Mouse (Mus musculus): ENCODE measurements around the gene Dap3.

DNA sequence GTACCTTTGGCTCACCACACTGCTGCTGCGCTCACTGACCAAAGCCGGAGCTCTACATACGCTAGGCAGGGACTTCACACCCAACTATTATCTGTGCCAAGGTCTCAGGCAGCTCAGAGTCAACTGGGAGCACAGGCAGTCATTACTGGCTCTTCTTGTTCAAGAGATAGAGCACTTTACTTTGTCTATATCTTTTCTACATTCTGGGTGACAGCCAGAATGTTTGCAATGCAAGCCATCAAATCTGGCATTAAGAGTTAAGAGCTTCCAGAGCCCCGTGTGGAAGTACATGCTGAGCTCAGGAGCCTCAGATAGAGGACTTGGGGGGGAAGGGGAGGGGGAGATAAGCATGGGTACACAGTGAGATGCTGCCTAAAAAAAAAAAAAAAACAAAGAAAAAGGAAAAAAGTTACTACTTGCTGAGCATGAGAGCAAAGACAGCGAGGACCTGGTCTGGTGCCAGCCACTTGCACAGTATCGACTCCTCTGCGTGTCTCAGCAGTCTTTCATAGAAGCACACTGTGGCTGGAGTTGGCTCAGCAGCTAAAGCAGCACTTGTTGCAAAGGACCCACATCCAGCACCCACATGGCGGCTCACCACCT is 26.9 kb downstream of the Dap3 start:
- no peak for TF ChIP-seq CTCF (IDR thresholded peaks at IDR 0.05; ENCODE audit: low read depth)
- TF ChIP-seq EP300 (IDR thresholded peaks at IDR 0.05; ENCODE audit: low read depth), result no peak

Measured in liver, embryonic 14.5 days (tissue).